Comparison of ENCODE assay signal across 31 mouse cellular contexts in the genomic region with DNA sequence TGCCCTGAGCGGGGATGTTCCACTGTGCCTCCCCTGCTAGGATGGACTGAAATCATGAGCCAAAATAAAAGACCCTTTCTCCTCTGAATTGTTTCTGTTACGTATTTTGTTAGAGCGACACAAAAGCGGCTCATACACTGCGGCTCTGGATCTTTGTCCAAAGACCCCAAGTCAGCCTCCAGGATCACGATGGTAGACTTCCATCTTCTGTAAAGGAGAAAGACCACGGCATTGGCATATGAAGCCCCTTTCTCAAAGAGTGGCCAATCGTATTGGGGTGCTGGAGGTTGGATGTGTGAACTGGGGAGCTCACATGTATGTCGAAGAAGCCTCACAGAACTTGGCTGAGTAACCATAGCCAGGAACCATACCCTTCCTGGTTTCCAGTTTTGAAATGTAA.
"Had no signal": no experiment of that assay in that cellular context is flagged by ENCODE, and none has a peak within 500 bp of the region (broad histone marks: within the 10 kb centered on the region; RNA-seq: fewer than 3 reads in every experiment).

No protein-coding gene starts in this region.

- H3K4me3 ChIP-seq: left cerebral cortex, adult 2 months; limb, embryonic 10.5 days; limb, embryonic 12.5 days; limb, embryonic 13.5 days; limb, embryonic 15.5 days; liver, embryonic 12.5 days; liver, embryonic 13.5 days; liver, embryonic 15.5 days; lung, embryonic 15.5 days; megakaryocyte, embryonic 14.5 days; midbrain, embryonic 10.5 days; midbrain, embryonic 12.5 days; midbrain, embryonic 15.5 days; myocyte; neural tube, embryonic 12.5 days had no signal

- ATAC-seq: liver, embryonic 12.5 days; liver, postnatal 0 days; lung, postnatal 0 days; midbrain, embryonic 15.5 days; midbrain, embryonic 16.5 days had no signal

- H3K4me1 ChIP-seq: limb, embryonic 12.5 days; limb, embryonic 13.5 days; limb, embryonic 15.5 days; liver, embryonic 12.5 days; liver, embryonic 13.5 days; liver, embryonic 15.5 days; megakaryocyte, embryonic 14.5 days; midbrain, embryonic 10.5 days; midbrain, embryonic 12.5 days; neural tube, embryonic 12.5 days had no signal

- H3K27ac ChIP-seq: left cerebral cortex, adult 2 months; limb, embryonic 10.5 days; limb, embryonic 12.5 days; limb, embryonic 13.5 days; limb, embryonic 15.5 days; liver, embryonic 12.5 days; liver, embryonic 13.5 days; liver, embryonic 14.5 days; liver, embryonic 15.5 days; lung, embryonic 15.5 days; macrophage; midbrain, embryonic 10.5 days; midbrain, embryonic 12.5 days; midbrain, embryonic 15.5 days; neural tube, embryonic 12.5 days had no signal

- H3K4me2 ChIP-seq: limb, embryonic 12.5 days; limb, embryonic 13.5 days; limb, embryonic 15.5 days; liver, embryonic 11.5 days; liver, embryonic 12.5 days; liver, embryonic 13.5 days; liver, embryonic 15.5 days; lung, embryonic 14.5 days; lung, embryonic 15.5 days; midbrain, embryonic 12.5 days; midbrain, embryonic 15.5 days; neural tube, embryonic 12.5 days had no signal

- H3K36me3 ChIP-seq: limb, embryonic 10.5 days; limb, embryonic 12.5 days; limb, embryonic 13.5 days; limb, embryonic 15.5 days; liver, embryonic 12.5 days; liver, embryonic 13.5 days; liver, embryonic 15.5 days; lung, embryonic 15.5 days; midbrain, embryonic 10.5 days; midbrain, embryonic 12.5 days; midbrain, embryonic 15.5 days; neural tube, embryonic 12.5 days had no signal

- H3K9ac ChIP-seq: limb, embryonic 12.5 days; limb, embryonic 13.5 days; limb, embryonic 15.5 days; liver, embryonic 12.5 days; liver, embryonic 13.5 days; liver, embryonic 14.5 days; liver, embryonic 15.5 days; liver, postnatal 0 days; lung, embryonic 14.5 days; lung, embryonic 15.5 days; midbrain, embryonic 12.5 days; midbrain, embryonic 15.5 days; neural tube, embryonic 12.5 days had no signal

- H3K27me3 ChIP-seq: limb, embryonic 12.5 days; limb, embryonic 15.5 days; liver, embryonic 12.5 days; liver, embryonic 13.5 days; liver, embryonic 15.5 days; lung, embryonic 15.5 days; megakaryocyte, embryonic 14.5 days; midbrain, embryonic 12.5 days; midbrain, embryonic 15.5 days; neural tube, embryonic 12.5 days had no signal

- DNase-seq: left cerebral cortex, postnatal 4 days; liver; liver, embryonic 13.5 days; liver, postnatal 0 days; lung, adult 18-20 months; lung, adult 2 months; lung, embryonic 14.5 days; lung, postnatal 10 days; lung, postnatal 14 days; lung, postnatal 36 days; lung, postnatal 4 days; midbrain, embryonic 14.5 days had no signal

- H3K9me3 ChIP-seq: limb, embryonic 10.5 days; limb, embryonic 12.5 days; limb, embryonic 13.5 days; limb, embryonic 15.5 days; liver, embryonic 12.5 days; liver, embryonic 13.5 days; liver, embryonic 15.5 days; lung, embryonic 15.5 days; megakaryocyte, embryonic 14.5 days; midbrain, embryonic 10.5 days; midbrain, embryonic 12.5 days; midbrain, embryonic 15.5 days; neural tube, embryonic 12.5 days had no signal
